Mouse (Mus musculus): ENCODE measurements around the gene B230118H07Rik.

The B230118H07Rik gene

GRCm38 (mm10) chr2:101649114-101649671 lies at the start of gene B230118H07Rik, which contains the start of gene Rag1:
B230118H07Rik (minus strand) TSS chr2:101649532.
Rag1 (minus strand) TSS chr2:101649501.
- in situ Hi-C loops (cut with MboI; ENCODE audit: low sequenced_read_pairs): no loop called here

- in situ Hi-C loops (cut with MboI; ENCODE audit: low sequenced_read_pairs): loop anchor here (10.0 kb wide), 1 partner anchor 179 kb away; no protein-coding TSS in a partner anchor
Measured at GRCm38 (mm10) chr2:101695584-101695983, 46.3 kb upstream of the B230118H07Rik start.

GRCm38 (mm10) chr2:101693577-101694215 lies 44.4 kb upstream of the B230118H07Rik start:
- in situ Hi-C loops (cut with MboI; ENCODE audit: low sequenced_read_pairs): loop anchor here (10.0 kb wide), 1 partner anchor 181 kb away; no protein-coding TSS in a partner anchor

GRCm38 (mm10) chr2:101693043-101693442 lies 43.7 kb upstream of the B230118H07Rik start:
- in situ Hi-C loops (cut with MboI; ENCODE audit: low sequenced_read_pairs): loop anchor here (10.0 kb wide), 1 partner anchor 182 kb away; no protein-coding TSS in a partner anchor

- in situ Hi-C loops (cut with MboI; ENCODE audit: low sequenced_read_pairs): loop anchor here (10.0 kb wide), 1 partner anchor 184 kb away; no protein-coding TSS in a partner anchor
Measured at GRCm38 (mm10) chr2:101690252-101690827, 41.0 kb upstream of the B230118H07Rik start.

GRCm38 (mm10) chr2:101688011-101688410 lies 38.7 kb upstream of the B230118H07Rik start:
- in situ Hi-C loops (cut with MboI; ENCODE audit: low sequenced_read_pairs): no loop called here

GRCm38 (mm10) chr2:101684421-101684820 lies 35.1 kb upstream of the B230118H07Rik start:
- in situ Hi-C loops (cut with MboI; ENCODE audit: low sequenced_read_pairs): no loop called here

GRCm38 (mm10) chr2:101679164-101679784 lies 29.9 kb upstream of the B230118H07Rik start:
- in situ Hi-C loops (cut with MboI; ENCODE audit: low sequenced_read_pairs): no loop called here

- in situ Hi-C loops (cut with MboI; ENCODE audit: low sequenced_read_pairs): no loop called here
Measured at GRCm38 (mm10) chr2:101678236-101679021, 29.1 kb upstream of the B230118H07Rik start, which contains the start of gene Traf6. Traf6 (plus strand) TSS chr2:101678429.

- in situ Hi-C loops (cut with MboI; ENCODE audit: low sequenced_read_pairs): no loop called here
Measured at GRCm38 (mm10) chr2:101673547-101673946, 24.2 kb upstream of the B230118H07Rik start.

- in situ Hi-C loops (cut with MboI; ENCODE audit: low sequenced_read_pairs): no loop called here
Measured at GRCm38 (mm10) chr2:101668751-101669150, 19.4 kb upstream of the B230118H07Rik start.

- in situ Hi-C loops (cut with MboI; ENCODE audit: low sequenced_read_pairs): no loop called here
Measured at GRCm38 (mm10) chr2:101665703-101666092, 16.4 kb upstream of the B230118H07Rik start.

GRCm38 (mm10) chr2:101665058-101665702 lies 15.8 kb upstream of the B230118H07Rik start:
- in situ Hi-C loops (cut with MboI; ENCODE audit: low sequenced_read_pairs): no loop called here

- in situ Hi-C loops (cut with MboI; ENCODE audit: low sequenced_read_pairs): no loop called here
Measured at GRCm38 (mm10) chr2:101660536-101660935, 11.2 kb upstream of the B230118H07Rik start.

GRCm38 (mm10) chr2:101652921-101653597 lies 3.7 kb upstream of the B230118H07Rik start:
- in situ Hi-C loops (cut with MboI; ENCODE audit: low sequenced_read_pairs): no loop called here

- in situ Hi-C loops (cut with MboI; ENCODE audit: low sequenced_read_pairs): no loop called here
Measured at GRCm38 (mm10) chr2:101652204-101652920, 3.0 kb upstream of the B230118H07Rik start.

GRCm38 (mm10) chr2:101650446-101650845 lies 1.1 kb upstream of the B230118H07Rik start:
- in situ Hi-C loops (cut with MboI; ENCODE audit: low sequenced_read_pairs): no loop called here

- in situ Hi-C loops (cut with MboI; ENCODE audit: low sequenced_read_pairs): no loop called here
Measured at GRCm38 (mm10) chr2:101648361-101648760, 971 bp downstream of the B230118H07Rik start.

- in situ Hi-C loops (cut with MboI; ENCODE audit: low sequenced_read_pairs): no loop called here
Measured at GRCm38 (mm10) chr2:101645841-101646240, 3.5 kb downstream of the B230118H07Rik start.

Data from CH12F3 (cell line).